Mouse (Mus musculus) layer of hippocampus, adult 9-10 months (tissue): ENCODE data around the gene Hsd17b6.
"Not testable (repeated sequence)": the region's sequence is repeated elsewhere in the genome, so short reads cannot be mapped to it uniquely, and the experiment has no call there.

Experiments
- DNase-seq: peaks from one replicate; pipeline ENCODE4 v3.0.0; 2022; ENCODE audit warnings: low spot score

Gene Hsd17b6

DNA sequence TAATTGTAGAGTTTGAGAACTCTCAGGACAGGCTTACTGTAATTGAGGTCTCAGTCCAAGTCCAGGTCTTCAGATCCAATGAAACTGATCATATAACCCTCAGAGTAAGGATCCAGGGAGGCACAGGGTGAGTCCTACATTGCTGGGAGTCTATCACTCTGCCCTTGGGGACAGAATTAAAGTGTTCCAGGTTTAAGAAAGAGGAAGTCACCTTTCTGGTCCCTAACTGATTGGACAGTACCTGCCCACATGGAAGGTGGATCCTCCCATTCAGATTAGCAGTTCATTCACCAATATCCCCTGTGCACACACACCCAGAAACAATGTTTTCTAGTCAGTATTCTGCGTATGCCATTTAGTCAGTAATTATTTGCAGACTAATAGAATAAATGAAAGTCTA is at the start of gene Hsd17b6:
Gene Hsd17b6, minus strand, starts transcription at position 166 of the 400 bp plus-strand sequence.
- no peak for DNase-seq

DNA sequence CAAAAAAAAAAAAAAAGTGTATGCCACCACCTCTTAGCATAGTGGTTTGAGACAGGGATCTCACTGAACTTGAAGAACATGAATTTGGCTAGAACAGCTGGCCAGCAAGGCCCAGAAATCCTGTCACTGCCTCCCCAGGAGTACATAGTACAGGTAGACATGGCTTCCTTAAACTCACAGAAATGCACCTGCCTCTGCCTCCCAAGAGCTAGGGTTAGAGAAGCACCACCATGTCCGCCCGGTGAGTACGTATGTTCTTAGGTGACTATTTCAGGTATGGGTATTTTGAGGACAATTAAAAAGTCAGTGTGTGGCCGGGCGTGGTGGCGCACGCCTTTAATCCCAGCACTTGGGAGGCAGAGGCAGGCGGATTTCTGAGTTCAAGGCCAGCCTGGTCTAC is 45.6 kb upstream of the Hsd17b6 start:
- DNase-seq, result no peak

DNA sequence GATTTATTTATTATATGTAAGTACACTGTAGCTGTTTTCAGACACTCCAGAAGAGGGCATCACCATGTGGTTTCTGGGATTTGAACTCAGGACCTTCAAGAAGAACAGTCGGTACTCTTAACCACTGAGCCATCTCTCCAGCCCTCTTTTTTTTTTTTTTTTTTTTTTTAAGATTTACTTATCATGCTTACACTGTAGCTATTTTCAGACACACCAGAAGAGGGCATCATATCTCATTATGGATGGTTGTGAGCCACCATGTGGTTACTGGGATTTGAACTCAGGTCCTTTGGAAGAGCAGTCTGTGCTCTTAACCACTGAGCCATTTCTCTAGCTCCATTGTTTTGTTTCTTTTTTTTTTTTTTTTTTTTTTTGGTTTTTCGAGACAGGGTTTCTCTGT is 44.7 kb upstream of the Hsd17b6 start:
- not testable (repeated sequence) for DNase-seq

DNA sequence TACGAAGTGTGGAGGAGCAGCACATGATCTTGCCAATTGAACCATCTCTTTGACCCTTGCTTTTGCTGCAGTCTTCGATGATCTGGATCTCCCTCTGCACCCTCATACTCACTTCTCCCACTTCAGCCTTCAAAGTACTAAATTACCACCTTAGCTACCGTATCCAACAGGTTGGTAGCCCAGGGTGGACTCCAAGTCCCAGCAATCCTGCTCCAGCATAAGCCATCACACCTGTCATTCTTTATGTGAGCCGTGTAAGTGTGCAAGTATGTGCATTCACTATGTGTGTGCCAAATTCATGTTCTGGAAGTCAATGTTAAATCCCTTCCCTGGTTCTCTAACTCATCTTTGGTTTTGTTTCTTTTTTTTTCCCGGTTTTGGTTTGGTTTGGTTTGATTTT is 44.2 kb upstream of the Hsd17b6 start:
- no peak for DNase-seq

DNA sequence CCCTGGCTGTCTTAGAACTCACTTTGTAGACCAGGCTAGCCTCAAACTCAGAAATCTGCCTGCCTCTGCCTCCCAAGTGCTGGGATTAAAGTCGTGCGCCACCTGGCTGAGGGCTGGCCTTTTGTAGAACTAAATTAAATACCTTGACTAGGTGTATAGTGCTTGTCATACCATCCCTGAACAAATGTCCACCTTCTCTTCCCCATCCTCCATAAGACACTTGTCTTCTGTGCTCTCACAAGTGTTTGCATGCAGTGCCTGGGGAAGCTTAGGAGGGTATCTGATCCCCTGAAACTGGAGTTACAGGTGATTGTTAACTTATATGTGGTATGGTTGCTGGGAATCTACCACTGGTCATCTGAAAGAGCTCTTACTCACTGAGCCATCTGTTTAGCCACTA is 42.9 kb upstream of the Hsd17b6 start:
- no peak for DNase-seq

DNA sequence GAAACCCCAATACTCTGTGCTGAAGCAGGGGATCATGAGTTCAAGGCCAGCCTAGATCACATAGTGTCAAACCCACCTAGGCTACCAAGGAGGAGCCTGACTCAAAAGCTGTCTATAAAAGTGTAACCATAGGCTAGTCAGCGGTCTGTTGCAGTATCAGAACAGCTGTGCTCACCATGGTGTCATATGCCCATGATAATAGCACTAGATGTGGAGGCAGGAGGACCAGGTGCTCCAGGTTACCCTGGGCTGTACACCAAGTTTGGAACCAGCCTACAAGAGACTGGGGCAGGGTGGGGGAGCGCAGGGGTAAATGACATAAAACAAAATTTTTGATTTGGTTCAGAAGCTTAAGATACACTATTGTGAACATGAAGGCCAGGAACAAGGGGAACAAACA is 42.3 kb upstream of the Hsd17b6 start:
- no peak for DNase-seq

DNA sequence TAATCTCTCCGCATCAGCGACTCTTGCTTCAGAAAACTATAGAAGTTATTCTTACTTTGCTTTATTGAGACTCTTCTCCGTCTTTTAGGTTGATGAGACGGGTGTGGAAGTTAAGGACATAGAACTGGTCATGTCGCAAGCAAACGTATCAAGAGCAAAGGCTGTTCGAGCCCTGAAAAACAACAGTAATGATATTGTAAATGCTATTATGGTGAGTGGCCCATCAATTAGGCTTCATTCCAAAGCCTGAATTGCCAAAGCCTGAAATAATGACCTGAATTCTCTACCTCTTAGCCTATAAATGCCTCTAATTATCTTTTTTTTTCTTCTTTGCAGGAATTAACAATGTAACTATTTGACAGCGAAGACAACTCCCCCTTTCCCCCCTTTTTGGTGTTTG is 40.7 kb upstream of the Hsd17b6 start:
- no peak for DNase-seq

DNA sequence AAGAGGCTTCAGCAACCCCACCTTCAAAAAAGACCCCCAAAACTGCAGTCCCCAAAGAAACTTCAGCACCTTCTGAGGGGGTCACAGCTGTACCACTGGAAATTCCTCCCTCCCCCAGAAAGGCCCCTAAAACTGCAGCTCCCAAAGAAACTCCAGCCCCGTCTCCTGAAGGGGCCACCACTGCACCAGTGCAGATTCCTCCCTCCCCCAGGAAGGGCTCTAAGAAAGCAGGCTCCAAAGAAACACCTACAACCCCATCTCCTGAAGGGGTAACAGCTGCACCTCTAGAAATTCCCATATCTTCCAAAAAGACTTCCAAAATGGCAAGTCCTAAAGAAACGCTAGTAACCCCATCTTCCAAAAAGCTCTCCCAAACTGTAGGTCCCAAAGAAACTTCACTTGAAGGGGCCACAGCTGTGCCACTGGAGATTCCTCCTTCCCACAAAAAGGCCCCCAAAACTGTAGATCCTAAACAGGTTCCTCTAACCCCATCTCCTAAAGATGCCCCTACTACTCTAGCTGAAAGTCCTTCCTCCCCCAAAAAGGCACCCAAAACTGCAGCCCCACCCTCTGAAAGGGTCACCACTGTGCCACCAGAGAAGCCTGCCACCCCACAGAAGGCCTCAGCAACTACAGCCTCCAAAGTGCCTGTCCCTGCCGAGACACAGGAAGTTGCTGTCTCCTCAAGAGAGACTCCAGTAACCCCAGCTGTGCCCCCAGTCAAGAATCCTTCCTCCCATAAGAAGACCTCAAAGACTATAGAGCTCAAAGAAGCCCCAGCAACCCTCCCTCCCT is 35.8 kb upstream of the Hsd17b6 start:
- DNase-seq, result no peak

DNA sequence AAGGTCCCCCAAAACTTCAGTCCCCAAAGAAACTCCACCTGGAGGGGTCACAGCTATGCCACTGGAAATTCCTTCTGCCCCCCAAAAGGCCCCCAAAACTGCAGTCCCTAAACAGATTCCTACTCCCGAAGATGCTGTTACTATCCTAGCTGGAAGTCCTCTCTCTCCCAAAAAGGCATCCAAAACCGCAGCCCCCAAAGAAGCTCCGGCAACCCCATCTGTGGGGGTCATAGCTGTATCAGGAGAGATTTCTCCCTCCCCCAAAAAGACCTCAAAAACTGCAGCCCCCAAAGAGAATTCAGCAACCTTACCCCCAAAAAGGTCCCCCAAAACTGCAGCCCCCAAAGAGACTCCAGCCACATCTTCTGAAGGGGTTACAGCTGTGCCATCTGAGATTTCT is 35.1 kb upstream of the Hsd17b6 start:
- no peak for DNase-seq

DNA sequence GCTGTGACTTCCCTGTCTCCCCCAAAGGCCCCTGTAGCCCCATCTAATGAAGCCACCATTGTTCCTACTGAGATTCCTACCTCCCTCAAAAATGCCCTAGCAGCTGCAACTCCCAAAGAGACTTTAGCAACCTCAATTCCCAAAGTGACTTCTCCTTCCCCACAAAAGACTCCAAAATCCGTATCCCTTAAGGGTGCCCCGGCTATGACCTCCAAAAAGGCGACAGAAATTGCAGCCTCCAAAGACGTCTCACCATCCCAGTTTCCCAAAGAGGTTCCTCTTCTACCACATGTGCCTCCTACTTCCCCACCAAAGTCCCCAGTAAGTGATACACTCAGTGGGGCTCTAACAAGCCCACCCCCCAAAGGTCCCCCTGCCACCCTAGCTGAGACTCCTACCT is 34.2 kb upstream of the Hsd17b6 start:
- no peak for DNase-seq

DNA sequence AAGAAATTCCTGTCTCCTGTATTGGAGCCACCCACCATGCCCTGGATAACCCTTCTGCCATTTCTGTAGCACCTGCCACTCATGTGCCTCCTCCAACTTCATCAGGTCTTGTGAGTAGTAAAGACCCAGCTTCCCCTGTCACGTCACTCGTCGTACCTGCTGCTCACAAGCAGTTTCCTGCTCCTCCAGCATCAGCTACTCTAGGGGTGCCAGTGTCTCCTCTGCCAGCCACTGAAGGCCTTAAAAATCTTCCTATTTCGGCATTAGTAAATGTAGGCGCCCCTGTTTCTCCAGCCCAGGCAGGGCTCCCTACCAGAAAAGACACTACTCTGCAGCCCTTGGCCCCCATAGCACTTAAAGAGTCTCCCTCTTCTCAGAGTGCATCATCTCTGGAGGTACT is 32.9 kb upstream of the Hsd17b6 start:
- no peak for DNase-seq

DNA sequence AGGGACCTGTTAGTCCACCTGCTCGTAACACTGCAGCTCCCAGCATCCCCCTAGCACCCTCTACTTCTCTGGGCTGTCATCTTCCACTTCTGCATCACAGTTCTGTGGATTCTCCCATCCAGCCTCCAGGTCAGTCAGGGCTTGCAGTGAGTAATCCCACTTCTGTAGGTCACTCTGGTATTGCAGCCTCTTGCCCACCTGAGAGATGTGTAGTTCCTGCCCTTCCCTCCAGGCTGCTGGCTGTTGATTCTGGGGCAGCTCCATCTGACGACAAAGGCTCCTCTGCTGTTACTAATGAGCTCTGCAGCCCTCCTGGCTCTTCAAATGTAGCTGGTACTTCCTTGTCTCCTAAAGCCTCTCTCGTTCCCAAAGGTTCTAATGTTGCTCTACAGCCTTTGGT is 32.4 kb upstream of the Hsd17b6 start:
- no peak for DNase-seq

DNA sequence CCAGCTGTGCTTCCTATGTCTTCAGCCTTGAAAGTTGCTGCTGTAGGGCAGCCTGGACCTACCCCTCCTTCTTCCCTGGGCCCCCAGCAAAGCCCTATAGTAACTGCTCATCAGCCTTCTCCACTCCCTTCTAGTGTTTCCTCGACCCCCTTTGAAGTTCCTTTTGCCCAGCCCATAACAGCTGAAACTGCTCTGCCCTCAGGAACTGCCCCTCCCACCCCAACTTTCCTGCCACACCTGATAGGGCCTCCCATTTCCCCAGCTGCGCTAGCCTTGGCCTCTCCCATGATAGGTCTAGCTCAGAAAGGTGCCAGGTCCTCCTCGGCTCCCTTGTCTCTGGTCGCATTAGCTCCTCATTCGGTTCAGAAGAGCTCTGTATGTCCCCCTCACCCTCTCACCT is 31.8 kb upstream of the Hsd17b6 start:
- DNase-seq, result no peak

DNA sequence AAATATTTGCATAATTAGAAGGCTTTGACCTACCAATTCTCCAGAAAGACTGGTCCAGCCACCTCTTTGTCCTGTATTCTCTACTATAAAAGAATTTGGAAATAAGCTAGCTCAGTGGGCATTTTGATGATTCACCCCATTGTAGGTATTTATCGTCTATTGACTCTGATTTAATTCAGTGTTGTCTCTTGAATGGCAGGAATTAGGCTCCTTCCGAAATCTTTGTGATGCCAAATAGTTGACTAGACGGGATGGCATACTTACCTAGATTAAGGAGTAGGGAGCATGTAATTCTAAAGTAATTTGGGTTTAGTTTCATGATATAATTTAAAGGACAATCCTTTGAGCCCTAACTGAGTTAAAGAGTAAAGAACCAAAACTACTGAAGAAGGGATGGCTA is 30.5 kb upstream of the Hsd17b6 start:
- DNase-seq, result no peak

DNA sequence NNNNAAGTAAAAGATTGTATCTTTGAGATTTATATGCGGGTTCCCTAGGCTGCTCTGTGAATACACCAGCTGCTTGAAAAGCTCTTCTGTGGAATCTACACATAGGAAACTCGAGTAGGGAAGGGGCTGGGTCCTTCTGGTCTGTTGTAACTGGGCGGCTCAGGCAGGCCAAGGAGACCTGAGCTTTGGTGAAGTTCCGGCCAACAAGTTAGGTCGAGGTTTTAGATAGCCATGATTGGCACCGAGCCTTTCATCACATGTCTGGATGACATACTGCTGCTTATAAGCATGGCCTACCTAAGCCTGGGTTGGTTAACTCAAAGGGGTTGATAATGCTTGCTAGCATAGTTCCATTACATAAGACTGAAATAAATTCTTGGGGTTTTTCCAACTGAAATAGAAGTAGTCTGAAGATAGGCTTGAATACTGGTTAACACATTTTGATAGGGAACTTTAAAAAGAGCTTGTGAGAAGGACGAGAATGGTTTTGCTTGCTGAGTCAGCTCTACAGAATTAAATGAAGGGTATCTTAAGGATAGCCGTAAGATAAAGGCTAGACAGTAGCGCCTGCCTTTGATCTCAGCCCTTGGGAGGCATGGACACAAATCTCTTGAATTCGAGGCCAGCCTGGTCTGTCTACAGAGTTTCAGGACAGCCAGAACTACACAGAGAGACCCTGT is 29.5 kb upstream of the Hsd17b6 start:
- no peak for DNase-seq

DNA sequence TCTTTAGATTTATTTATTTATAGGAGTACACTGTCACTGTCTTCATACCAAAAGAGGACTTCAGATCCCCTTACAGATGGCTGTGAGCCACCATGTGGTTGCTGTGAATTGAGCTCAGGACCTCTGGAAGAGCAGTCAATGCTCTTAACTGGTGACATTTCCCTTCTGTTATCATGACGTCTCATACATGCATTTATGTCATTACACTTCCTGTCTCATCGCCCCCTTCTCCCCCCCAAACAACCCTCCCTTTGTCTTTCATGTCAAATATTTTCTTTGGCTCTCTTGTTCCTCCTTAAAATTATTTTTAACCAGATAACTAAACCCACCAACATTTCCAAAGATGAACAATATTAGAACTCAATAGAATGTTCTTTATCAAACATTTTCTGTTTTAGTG is 23.4 kb upstream of the Hsd17b6 start:
- DNase-seq, result no peak

DNA sequence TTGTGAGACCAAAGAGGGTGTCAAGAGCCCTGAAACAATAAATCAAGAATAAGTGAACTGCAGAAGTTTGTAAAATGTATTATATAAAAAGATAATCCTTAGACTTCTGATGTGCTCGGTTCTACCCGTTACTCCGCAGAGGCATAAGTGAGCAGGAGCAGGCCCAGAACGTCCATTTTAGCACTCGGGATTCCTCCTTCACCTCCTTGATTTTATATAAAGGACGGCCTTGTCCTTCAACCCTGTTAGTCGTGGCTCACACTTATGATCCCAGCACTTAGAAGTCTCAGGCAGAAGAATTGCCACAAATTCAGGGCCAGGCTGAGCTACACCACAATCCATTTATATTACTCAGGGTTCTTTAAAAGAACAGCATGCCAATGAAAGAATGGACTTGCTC is 22.5 kb upstream of the Hsd17b6 start:
- DNase-seq, result no peak

DNA sequence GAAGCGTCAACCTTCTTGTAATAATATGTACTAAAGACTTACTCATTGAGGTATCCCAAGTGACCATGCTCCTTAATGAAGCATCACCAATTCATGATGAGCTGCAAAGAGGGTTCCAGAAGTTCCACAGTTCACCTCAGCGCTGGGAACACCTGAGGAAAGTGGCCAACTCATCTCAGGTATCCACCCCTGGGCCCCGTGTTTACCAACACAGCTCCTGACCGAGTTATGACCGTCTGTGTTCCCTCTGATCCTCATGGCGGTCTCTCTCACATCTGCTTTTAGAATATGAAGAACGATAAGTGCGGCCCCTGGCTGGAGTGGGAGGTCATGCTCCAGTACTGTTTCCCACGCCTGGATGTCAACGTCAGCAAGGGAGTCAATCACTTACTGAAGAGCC is 16.1 kb upstream of the Hsd17b6 start:
- DNase-seq, result no peak

DNA sequence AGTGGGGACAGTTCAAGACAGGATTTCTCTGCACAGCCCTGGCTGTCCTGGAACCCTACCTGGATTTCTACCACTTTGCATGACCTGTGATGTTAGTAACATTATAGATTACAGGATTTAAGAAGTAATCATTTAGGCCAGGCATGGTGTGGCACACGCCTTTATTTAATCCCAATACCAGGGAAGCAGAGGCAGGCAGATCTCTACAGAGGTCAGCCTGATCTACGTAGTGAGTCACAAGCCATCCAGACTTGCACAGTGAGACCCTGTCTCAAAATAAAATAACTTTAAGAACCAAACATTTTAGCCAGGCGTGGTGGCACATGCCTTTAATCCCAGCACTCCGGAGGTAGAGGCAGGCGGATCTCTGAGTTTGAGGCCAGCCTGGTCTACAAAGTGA is 14.8 kb upstream of the Hsd17b6 start:
- no peak for DNase-seq

DNA sequence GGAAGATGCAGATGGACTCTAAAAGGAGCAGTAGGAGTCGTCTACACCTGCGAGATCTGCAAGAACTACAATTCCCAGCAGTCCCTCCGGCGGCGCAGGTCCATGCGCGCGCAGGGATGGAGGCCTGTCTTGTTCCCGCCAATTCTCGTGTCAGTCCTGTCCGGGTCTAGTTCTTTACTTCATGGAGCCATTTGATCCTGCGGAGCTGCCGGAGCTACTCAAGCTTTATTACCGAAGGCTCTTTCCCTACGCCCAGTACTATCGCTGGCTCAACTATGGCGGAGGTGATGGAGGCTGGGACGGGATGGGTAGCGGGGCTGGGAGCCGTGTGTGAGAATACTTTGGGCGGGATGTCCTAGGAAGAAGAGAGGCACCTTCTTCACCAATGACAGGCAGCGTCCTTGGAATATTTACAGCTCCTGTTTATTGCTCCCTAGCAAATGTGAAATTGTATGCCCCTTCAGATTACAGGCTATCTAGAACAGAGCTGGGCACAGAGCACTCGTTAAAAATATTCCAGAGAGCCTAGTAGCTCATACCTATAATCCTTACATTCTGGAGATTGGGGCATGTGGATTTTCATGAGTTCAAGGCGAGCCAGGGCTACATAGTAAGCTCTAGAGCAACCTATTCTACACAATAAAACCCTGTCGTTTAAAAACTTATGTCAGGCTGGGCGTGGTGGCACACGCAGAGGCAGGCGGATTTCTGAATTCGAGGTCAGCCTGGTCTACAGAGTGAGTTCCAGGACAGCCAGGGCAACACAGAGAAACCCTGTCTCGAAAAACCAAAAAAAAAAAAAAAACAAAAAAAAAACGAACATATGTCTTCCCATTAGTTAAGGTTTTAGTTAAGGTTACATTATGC is 7.9 kb upstream of the Hsd17b6 start, which contains the start of gene Prim1:
Gene Prim1, plus strand, starts transcription at position 101 of the 867 bp plus-strand sequence.
- DNase-seq, result no peak

DNA sequence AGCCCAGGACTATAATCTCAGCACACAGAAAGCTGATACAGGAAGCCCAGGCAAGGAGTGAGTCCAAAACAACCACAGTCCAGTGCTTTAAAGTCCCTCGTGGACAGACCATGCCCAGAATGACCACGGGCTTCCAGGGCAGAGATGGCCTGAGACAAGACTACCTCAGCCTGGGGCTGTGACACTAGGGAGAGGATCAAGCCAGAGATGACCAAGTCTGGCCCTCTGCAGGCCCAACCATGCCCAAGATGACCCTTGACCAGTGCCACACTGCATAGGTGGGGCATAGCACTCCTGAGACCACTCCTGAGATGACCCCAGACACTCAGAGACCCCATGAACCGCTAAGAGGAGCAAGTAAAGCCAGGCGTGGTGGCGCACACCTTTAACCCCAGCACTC is 2.3 kb upstream of the Hsd17b6 start:
- DNase-seq, result no peak

DNA sequence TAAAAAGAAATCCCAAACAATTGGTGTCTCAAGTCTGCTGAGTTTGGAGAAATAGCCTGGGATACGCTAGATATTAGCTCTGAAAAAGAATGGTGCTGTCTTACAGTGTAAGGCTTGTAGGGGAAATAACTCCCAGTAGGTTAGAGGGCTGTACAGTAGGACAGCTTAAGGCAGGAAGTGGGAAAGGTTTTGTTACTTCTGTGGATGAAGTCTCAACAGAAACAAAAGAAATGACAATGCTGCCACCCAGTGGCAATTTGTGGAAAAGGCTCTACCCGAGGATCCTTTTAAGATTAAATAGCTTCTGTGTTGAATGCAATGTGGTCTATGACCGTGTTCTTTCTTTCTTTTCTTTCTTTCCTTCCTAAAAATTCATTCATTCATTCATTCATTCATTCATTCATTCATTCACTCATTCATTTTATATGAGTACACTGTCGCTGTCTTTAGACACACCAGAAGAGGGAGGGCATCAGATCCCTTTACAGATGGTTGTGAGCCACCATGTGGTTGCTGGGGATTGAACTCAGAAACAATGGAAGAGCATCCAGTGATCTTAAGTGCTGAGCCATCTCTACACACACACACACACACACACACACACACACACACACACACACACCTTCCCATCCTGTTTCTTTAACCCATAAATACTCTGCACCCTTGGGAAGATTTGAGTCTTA is 937 bp upstream of the Hsd17b6 start:
- peak; percentile 81 for DNase-seq
